Mouse (Mus musculus): ENCODE data around the gene Zfp746. TPM values are rescaled to one million over a fixed set of nuclear protein-coding genes. Genes with fewer than 3 reads are reported as not detected.

Gene Zfp746
- total and polyA plus RNA-seq, 2 experiments from 2014 or later = 16.4 to 34.3 TPM

- peaks cover 50% of the 10 kb centered on the region for H3K36me3 ChIP-seq (ENCODE audit: insufficient read depth, low read length)
- H3K4me3 ChIP-seq (ENCODE audit: low read length) = no peak overlapping the region
- H3K4me2 ChIP-seq (ENCODE audit: low read depth, low read length) = no peak overlapping the region
- DNase-seq (ENCODE audit: low spot score) = no peak
- no peaks in the 10 kb centered on the region for H3K9me3 ChIP-seq (ENCODE audit: low read length)
- no peaks in the 10 kb centered on the region for H3K27me3 ChIP-seq (ENCODE audit: insufficient read depth, low read length)
- TF ChIP-seq CTCF (IDR thresholded peaks at IDR 0.05; ENCODE audit: low read depth) = no peak
- H3K4me1 ChIP-seq (ENCODE audit: insufficient read depth, low read length) = peaks cover 8% of the 10 kb centered on the region
- H3K27ac ChIP-seq = no peak overlapping the region
- ATAC-seq = no peak
- no peak overlapping the region for H3K9ac ChIP-seq (replicated peaks; ENCODE audit: low read length)
- WGBS = 96% methylated on average over 3 of the region's 3 CpGs
Measured at GRCm38 (mm10) chr6:48081952-48082351, 4.4 kb downstream of the Zfp746 start.

- TF ChIP-seq CTCF (IDR thresholded peaks at IDR 0.05; ENCODE audit: low read depth) = no peak
- no peak overlapping the region for H3K4me3 ChIP-seq (ENCODE audit: low read length)
- DNase-seq (ENCODE audit: low spot score) = no peak
- H3K27ac ChIP-seq = no peak overlapping the region
- H3K4me2 ChIP-seq (ENCODE audit: low read depth, low read length) = no peak overlapping the region
- no peak overlapping the region for H3K9ac ChIP-seq (replicated peaks; ENCODE audit: low read length)
- H3K9me3 ChIP-seq (ENCODE audit: low read length) = no peaks in the 10 kb centered on the region
- no peaks in the 10 kb centered on the region for H3K27me3 ChIP-seq (ENCODE audit: insufficient read depth, low read length)
- H3K4me1 ChIP-seq (ENCODE audit: insufficient read depth, low read length) = peaks cover 8% of the 10 kb centered on the region
- peaks cover 54% of the 10 kb centered on the region for H3K36me3 ChIP-seq (ENCODE audit: insufficient read depth, low read length)
- no peak for ATAC-seq
- 91% methylated on average over 5 of the region's 5 CpGs for WGBS
Measured at GRCm38 (mm10) chr6:48081021-48081420, 5.4 kb downstream of the Zfp746 start.

GRCm38 (mm10) chr6:48073316-48073715, 13.1 kb downstream of the Zfp746 start:
- no peak overlapping the region for H3K27ac ChIP-seq
- H3K9ac ChIP-seq (replicated peaks; ENCODE audit: low read length) = no peak overlapping the region
- H3K4me3 ChIP-seq (ENCODE audit: low read length) = no peak overlapping the region
- no peak for TF ChIP-seq CTCF (IDR thresholded peaks at IDR 0.05; ENCODE audit: low read depth)
- H3K36me3 ChIP-seq (ENCODE audit: insufficient read depth, low read length) = peaks cover 24% of the 10 kb centered on the region
- no peaks in the 10 kb centered on the region for H3K9me3 ChIP-seq (ENCODE audit: low read length)
- no peak overlapping the region for H3K4me2 ChIP-seq (ENCODE audit: low read depth, low read length)
- H3K4me1 ChIP-seq (ENCODE audit: insufficient read depth, low read length) = no peaks in the 10 kb centered on the region
- H3K27me3 ChIP-seq (ENCODE audit: insufficient read depth, low read length) = no peaks in the 10 kb centered on the region
- no peak for DNase-seq (ENCODE audit: low spot score)
- 78% methylated on average over 5 of the region's 5 CpGs for WGBS
- ATAC-seq = no peak

- TF ChIP-seq CTCF (IDR thresholded peaks at IDR 0.05; ENCODE audit: low read depth) = no peak
- Histone ChIP-seq H3K9ac (replicated peaks; ENCODE audit: low read length) (no peak overlapping the region), H3K4me2 (ENCODE audit: low read depth, low read length) (no peak overlapping the region), H3K9me3 (ENCODE audit: low read length) (no peaks in the 10 kb centered on the region), H3K4me1 (ENCODE audit: insufficient read depth, low read length) (no peaks in the 10 kb centered on the region), H3K36me3 (ENCODE audit: insufficient read depth, low read length) (peaks cover 52% of the 10 kb centered on the region), H3K27ac (no peak overlapping the region), H3K27me3 (ENCODE audit: insufficient read depth, low read length) (no peaks in the 10 kb centered on the region), H3K4me3 (ENCODE audit: low read length) (no peak overlapping the region)
- DNase-seq (ENCODE audit: low spot score) = no peak
- WGBS = 98% methylated on average over 3 of the region's 3 CpGs
- ATAC-seq = no peak
Measured at GRCm38 (mm10) chr6:48067492-48067891, 18.9 kb downstream of the Zfp746 start.

GRCm38 (mm10) chr6:48065587-48066075, 20.8 kb downstream of the Zfp746 start:
- no peak overlapping the region for H3K4me2 ChIP-seq (ENCODE audit: low read depth, low read length)
- H3K9ac ChIP-seq (replicated peaks; ENCODE audit: low read length) = no peak overlapping the region
- H3K4me1 ChIP-seq (ENCODE audit: insufficient read depth, low read length) = no peaks in the 10 kb centered on the region
- TF ChIP-seq CTCF (IDR thresholded peaks at IDR 0.05; ENCODE audit: low read depth) = no peak
- ATAC-seq (no peak), DNase-seq (ENCODE audit: low spot score) (no peak)
- no peaks in the 10 kb centered on the region for H3K27me3 ChIP-seq (ENCODE audit: insufficient read depth, low read length)
- H3K36me3 ChIP-seq (ENCODE audit: insufficient read depth, low read length) = peaks cover 50% of the 10 kb centered on the region
- 97% methylated on average over 6 of the region's 6 CpGs for WGBS
- no peaks in the 10 kb centered on the region for H3K9me3 ChIP-seq (ENCODE audit: low read length)
- no peak overlapping the region for H3K4me3 ChIP-seq (ENCODE audit: low read length)
- H3K27ac ChIP-seq = no peak overlapping the region

- TF ChIP-seq CTCF (IDR thresholded peaks at IDR 0.05; ENCODE audit: low read depth) = no peak
- H3K4me2 ChIP-seq (ENCODE audit: low read depth, low read length) = no peak overlapping the region
- ATAC-seq = no peak
- no peaks in the 10 kb centered on the region for H3K9me3 ChIP-seq (ENCODE audit: low read length)
- H3K4me1 ChIP-seq (ENCODE audit: insufficient read depth, low read length) = no peaks in the 10 kb centered on the region
- H3K36me3 ChIP-seq (ENCODE audit: insufficient read depth, low read length) = peaks cover 50% of the 10 kb centered on the region
- H3K27ac ChIP-seq = no peak overlapping the region
- no peak overlapping the region for H3K9ac ChIP-seq (replicated peaks; ENCODE audit: low read length)
- no peaks in the 10 kb centered on the region for H3K27me3 ChIP-seq (ENCODE audit: insufficient read depth, low read length)
- 92% methylated on average over 14 of the region's 14 CpGs for WGBS
- no peak overlapping the region for H3K4me3 ChIP-seq (ENCODE audit: low read length)
- no peak for DNase-seq (ENCODE audit: low spot score)
Measured at GRCm38 (mm10) chr6:48064451-48064850, 21.9 kb downstream of the Zfp746 start.

GRCm38 (mm10) chr6:48063940-48064339, 22.5 kb downstream of the Zfp746 start:
- 96% methylated on average over 28 of the region's 28 CpGs for WGBS
- no peaks in the 10 kb centered on the region for H3K27me3 ChIP-seq (ENCODE audit: insufficient read depth, low read length)
- H3K9me3 ChIP-seq (ENCODE audit: low read length) = no peaks in the 10 kb centered on the region
- H3K9ac ChIP-seq (replicated peaks; ENCODE audit: low read length) = no peak overlapping the region
- H3K4me2 ChIP-seq (ENCODE audit: low read depth, low read length) = no peak overlapping the region
- no peak for TF ChIP-seq CTCF (IDR thresholded peaks at IDR 0.05; ENCODE audit: low read depth)
- H3K4me3 ChIP-seq (ENCODE audit: low read length) = no peak overlapping the region
- H3K4me1 ChIP-seq (ENCODE audit: insufficient read depth, low read length) = no peaks in the 10 kb centered on the region
- peak; percentile 18 for ATAC-seq
- no peak for DNase-seq (ENCODE audit: low spot score)
- H3K27ac ChIP-seq = no peak overlapping the region
- peaks cover 50% of the 10 kb centered on the region for H3K36me3 ChIP-seq (ENCODE audit: insufficient read depth, low read length)
